Mouse (Mus musculus) embryonic facial prominence, embryonic 15.5 days (tissue): ENCODE results near the gene Rap1a. TPM values are rescaled to one million over a fixed set of nuclear protein-coding genes. Genes with fewer than 3 reads are reported as not detected.

ENCODE experiments used
- ATAC-seq: fragments of 200-750 bp; cut with Nextera tagmentation; 2 replicates; pipeline ENCODE4 v1.8.0; 2017; ENCODE audit warnings: low read depth, moderate TSS enrichment; ENCODE audit not compliant: insufficient number of reproducible peaks, low FRiP score, low TSS enrichment
- H3K27ac ChIP-seq: fragments of 300-500 bp; sonication (generic); replicated peaks from 2 replicates; pipeline ENCODE4 v1.5.1; 2015; ENCODE audit warnings: mild to moderate bottlenecking, inconsistent platforms
- H3K27me3 ChIP-seq: fragments of 300-500 bp; sonication (generic); 2 replicates; pipeline ENCODE4 v1.6.1; 2015; ENCODE audit warnings: inconsistent platforms
- H3K36me3 ChIP-seq: fragments of 300-500 bp; sonication (generic); 2 replicates; pipeline ENCODE4 v1.6.1; 2015; ENCODE audit warnings: mild to moderate bottlenecking, inconsistent platforms
- H3K4me1 ChIP-seq: fragments of 300-500 bp; sonication (generic); 2 replicates; pipeline ENCODE4 v1.6.1; 2015; ENCODE audit warnings: inconsistent platforms
- H3K4me2 ChIP-seq: fragments of 300-500 bp; sonication (generic); replicated peaks from 2 replicates; pipeline ENCODE4 v1.6.1; 2015; ENCODE audit warnings: mild to moderate bottlenecking, inconsistent platforms
- H3K4me3 ChIP-seq: fragments of 300-500 bp; sonication (generic); replicated peaks from 2 replicates; pipeline ENCODE4 v1.5.1; 2015; ENCODE audit warnings: mild to moderate bottlenecking, inconsistent platforms
- H3K9ac ChIP-seq: fragments of 300-500 bp; sonication (generic); 2 replicates; pipeline ENCODE4 v1.6.1; 2015; ENCODE audit warnings: inconsistent platforms
- H3K9me3 ChIP-seq: fragments of 300-500 bp; sonication (generic); replicated peaks from 2 replicates; pipeline ENCODE4 v1.6.1; 2016; ENCODE audit warnings: inconsistent platforms
- WGBS: fragments of 180-500 bp; shearing (Covaris S2); methylation state at CpG from one replicate; pipeline ENCODE4 v1.1.7; 2015; 5-methylcytosine and 5-hydroxymethylcytosine counted together
- polyA plus RNA-seq: library from polyadenylated mRNA; unstranded; fragments of >200 nt; fragmentation: Nextera tagmentation; extraction: Ambion mirVana; gene quantifications from 2 replicates; pipeline ENCODE4 v1.2.1, GENCODE M21; 2015

Gene Rap1a
- polyA plus RNA-seq, 1 experiment from 2014 or later = 95.4 TPM

GRCm38 (mm10) chr3:105800675-105801190 is 403 bp downstream of the Rap1a start:
- under 1% methylated on average over 54 of the region's 59 CpGs for WGBS
- H3K4me1 ChIP-seq = peaks cover 20% of the 10 kb centered on the region
- H3K36me3 ChIP-seq = no peaks in the 10 kb centered on the region
- H3K27ac ChIP-seq = peak overlapping the region; percentile 87
- peak overlapping the region; percentile 64 for H3K4me2 ChIP-seq
- H3K4me3 ChIP-seq = peak overlapping the region; percentile 82
- peak overlapping the region; percentile 92 for H3K9ac ChIP-seq
- no peaks in the 10 kb centered on the region for H3K27me3 ChIP-seq
- no peaks in the 10 kb centered on the region for H3K9me3 ChIP-seq
- peak; percentile 77 for ATAC-seq

- no peak for ATAC-seq
- no peaks in the 10 kb centered on the region for H3K27me3 ChIP-seq
- H3K9me3 ChIP-seq = no peaks in the 10 kb centered on the region
- H3K4me1 ChIP-seq = peaks cover 20% of the 10 kb centered on the region
- H3K4me3 ChIP-seq = peak overlapping the region; percentile 82
- H3K4me2 ChIP-seq = peak overlapping the region; percentile 64
- H3K27ac ChIP-seq = peak overlapping the region; percentile 87
- peak overlapping the region; percentile 92 for H3K9ac ChIP-seq
- H3K36me3 ChIP-seq = no peaks in the 10 kb centered on the region
- under 1% methylated on average over 12 of the region's 12 CpGs for WGBS
Measured at GRCm38 (mm10) chr3:105800156-105800674, 921 bp downstream of the Rap1a start.

GRCm38 (mm10) chr3:105799375-105799774 is 1.8 kb downstream of the Rap1a start:
- no peak overlapping the region for H3K9ac ChIP-seq
- no peak overlapping the region for H3K27ac ChIP-seq
- H3K4me3 ChIP-seq = peak overlapping the region; percentile 82; the same call in 1 of the 2 replicates
- peak overlapping the region; percentile 64; the same call in 1 of the 2 replicates for H3K4me2 ChIP-seq
- no peaks in the 10 kb centered on the region for H3K27me3 ChIP-seq
- H3K4me1 ChIP-seq = peaks cover 20% of the 10 kb centered on the region
- H3K36me3 ChIP-seq = no peaks in the 10 kb centered on the region
- no peak for ATAC-seq
- H3K9me3 ChIP-seq = no peaks in the 10 kb centered on the region
- 67% methylated on average over 4 of the region's 4 CpGs for WGBS

- Histone ChIP-seq H3K4me3 (no peak overlapping the region), H3K27me3 (no peaks in the 10 kb centered on the region), H3K4me2 (no peak overlapping the region), H3K27ac (no peak overlapping the region), H3K9ac (no peak overlapping the region), H3K9me3 (no peaks in the 10 kb centered on the region), H3K36me3 (no peaks in the 10 kb centered on the region), H3K4me1 (peaks cover 20% of the 10 kb centered on the region)
- 91% methylated on average over 2 of the region's 2 CpGs for WGBS
- no peak for ATAC-seq
Measured at GRCm38 (mm10) chr3:105798770-105799169, 2.4 kb downstream of the Rap1a start.

GRCm38 (mm10) chr3:105797427-105797826 is 3.7 kb downstream of the Rap1a start:
- H3K4me1 ChIP-seq = peaks cover 20% of the 10 kb centered on the region
- no peaks in the 10 kb centered on the region for H3K9me3 ChIP-seq
- H3K4me3 ChIP-seq = no peak overlapping the region
- no peak overlapping the region for H3K9ac ChIP-seq
- no peak overlapping the region for H3K27ac ChIP-seq
- no peaks in the 10 kb centered on the region for H3K27me3 ChIP-seq
- H3K36me3 ChIP-seq = no peaks in the 10 kb centered on the region
- H3K4me2 ChIP-seq = no peak overlapping the region
- 70% methylated on average over 2 of the region's 2 CpGs for WGBS
- ATAC-seq = no peak

GRCm38 (mm10) chr3:105796761-105797160 is 4.4 kb downstream of the Rap1a start:
- H3K4me1 ChIP-seq = peaks cover 20% of the 10 kb centered on the region
- no peaks in the 10 kb centered on the region for H3K27me3 ChIP-seq
- WGBS = 81% methylated on average over 4 of the region's 4 CpGs
- H3K4me3 ChIP-seq = no peak overlapping the region
- no peak overlapping the region for H3K27ac ChIP-seq
- no peak overlapping the region for H3K4me2 ChIP-seq
- no peak for ATAC-seq
- no peaks in the 10 kb centered on the region for H3K9me3 ChIP-seq
- no peak overlapping the region for H3K9ac ChIP-seq
- no peaks in the 10 kb centered on the region for H3K36me3 ChIP-seq

GRCm38 (mm10) chr3:105794309-105794708 is 6.8 kb downstream of the Rap1a start:
- Histone ChIP-seq H3K4me3 (no peak overlapping the region), H3K9ac (no peak overlapping the region), H3K9me3 (no peaks in the 10 kb centered on the region), H3K27me3 (no peaks in the 10 kb centered on the region), H3K36me3 (no peaks in the 10 kb centered on the region), H3K27ac (no peak overlapping the region), H3K4me1 (peaks cover 8% of the 10 kb centered on the region), H3K4me2 (no peak overlapping the region)
- no peak for ATAC-seq
- 76% methylated on average over 1 of the region's 1 CpGs for WGBS

GRCm38 (mm10) chr3:105792309-105792708 is 8.8 kb downstream of the Rap1a start:
- WGBS = 92% methylated on average over 7 of the region's 7 CpGs
- no peaks in the 10 kb centered on the region for H3K4me1 ChIP-seq
- no peak overlapping the region for H3K27ac ChIP-seq
- no peak for ATAC-seq
- H3K9ac ChIP-seq = no peak overlapping the region
- no peaks in the 10 kb centered on the region for H3K27me3 ChIP-seq
- 0 out of 2 replicates have a peak, but pooled peaks cover under 1% of the 10 kb centered on the region for H3K36me3 ChIP-seq
- H3K4me2 ChIP-seq = no peak overlapping the region
- no peak overlapping the region for H3K4me3 ChIP-seq
- no peaks in the 10 kb centered on the region for H3K9me3 ChIP-seq

GRCm38 (mm10) chr3:105791129-105791528 is 10.0 kb downstream of the Rap1a start:
- Histone ChIP-seq H3K36me3 (0 out of 2 replicates have a peak, but pooled peaks cover 3% of the 10 kb centered on the region), H3K4me2 (no peak overlapping the region), H3K9ac (no peak overlapping the region), H3K4me1 (no peaks in the 10 kb centered on the region), H3K27ac (no peak overlapping the region), H3K4me3 (no peak overlapping the region), H3K27me3 (no peaks in the 10 kb centered on the region), H3K9me3 (no peaks in the 10 kb centered on the region)
- WGBS = 92% methylated on average over 2 of the region's 2 CpGs
- no peak for ATAC-seq

GRCm38 (mm10) chr3:105790338-105790737 is 10.8 kb downstream of the Rap1a start:
- H3K27ac ChIP-seq = no peak overlapping the region
- no peaks in the 10 kb centered on the region for H3K27me3 ChIP-seq
- H3K4me2 ChIP-seq = no peak overlapping the region
- H3K36me3 ChIP-seq = 0 out of 2 replicates have a peak, but pooled peaks cover 3% of the 10 kb centered on the region
- no peaks in the 10 kb centered on the region for H3K4me1 ChIP-seq
- ATAC-seq = no peak
- no peaks in the 10 kb centered on the region for H3K9me3 ChIP-seq
- no peak overlapping the region for H3K9ac ChIP-seq
- H3K4me3 ChIP-seq = no peak overlapping the region
- 94% methylated on average over 1 of the region's 1 CpGs for WGBS

- Histone ChIP-seq H3K4me2 (no peak overlapping the region), H3K4me1 (no peaks in the 10 kb centered on the region), H3K27ac (no peak overlapping the region), H3K36me3 (0 out of 2 replicates have a peak, but pooled peaks cover 3% of the 10 kb centered on the region), H3K9me3 (no peaks in the 10 kb centered on the region), H3K9ac (no peak overlapping the region), H3K27me3 (no peaks in the 10 kb centered on the region), H3K4me3 (no peak overlapping the region)
- no peak for ATAC-seq
- 85% methylated on average over 1 of the region's 1 CpGs for WGBS
Measured at GRCm38 (mm10) chr3:105789776-105790175, 11.4 kb downstream of the Rap1a start.

GRCm38 (mm10) chr3:105787328-105787727 is 13.8 kb downstream of the Rap1a start:
- Histone ChIP-seq H3K4me2 (no peak overlapping the region), H3K4me1 (no peaks in the 10 kb centered on the region), H3K27me3 (no peaks in the 10 kb centered on the region), H3K27ac (no peak overlapping the region), H3K36me3 (0 out of 2 replicates have a peak, but pooled peaks cover 3% of the 10 kb centered on the region), H3K9me3 (no peaks in the 10 kb centered on the region), H3K9ac (no peak overlapping the region), H3K4me3 (no peak overlapping the region)
- ATAC-seq = no peak
- WGBS = 92% methylated on average over 3 of the region's 3 CpGs
